Mouse (Mus musculus) gastrocnemius, adult 8-10 months (tissue): Measurements from ENCODE around the gene Fibp. TPM values are rescaled to one million over a fixed set of nuclear protein-coding genes. Genes with fewer than 3 reads are reported as not detected.

ENCODE experiments used
- DNase-seq, 2 experiments: peaks; one replicate each; pipeline ENCODE4 v3.0.0; 2022; ENCODE audit warnings: low spot score in 2 of 2
- total RNA-seq, 4 experiments: library from RNA; stranded (reverse); gene quantifications; 2 replicates each; pipeline ENCODE4 v1.2.4; 2022

Fibp gene
- total RNA-seq = 10 to 100 TPM; 29.2 to 35.1 (median 32.8) TPM

GRCm38 (mm10) chr19:5460465-5460911 is at the start of gene Fibp:
Fibp (plus strand) TSS chr19:5460615.
- DNase-seq = peak; percentile 77 to 82

- no peak for DNase-seq
Measured at GRCm38 (mm10) chr19:5410641-5411040, 49.8 kb upstream of the Fibp start.

- DNase-seq = peak; percentile 49 to 62
Measured at GRCm38 (mm10) chr19:5411961-5412360, 48.5 kb upstream of the Fibp start.

GRCm38 (mm10) chr19:5413840-5414239 is 46.6 kb upstream of the Fibp start:
- no peak for DNase-seq

GRCm38 (mm10) chr19:5414534-5414957 is 45.9 kb upstream of the Fibp start:
- DNase-seq = peak; percentile 50 to 51

- no peak for DNase-seq
Measured at GRCm38 (mm10) chr19:5418750-5419466, 41.5 kb upstream of the Fibp start.

GRCm38 (mm10) chr19:5419630-5420029 is 40.8 kb upstream of the Fibp start:
- no peak for DNase-seq

GRCm38 (mm10) chr19:5420579-5420978 is 39.8 kb upstream of the Fibp start:
- DNase-seq = no peak

GRCm38 (mm10) chr19:5421784-5422183 is 38.6 kb upstream of the Fibp start:
- DNase-seq = peak in 1 of 2 experiments; percentile 38

- DNase-seq = peak in 1 of 2 experiments; percentile 22
Measured at GRCm38 (mm10) chr19:5422267-5422666, 38.1 kb upstream of the Fibp start.

- DNase-seq = peak in 1 of 2 experiments; percentile 4
Measured at GRCm38 (mm10) chr19:5422895-5423443, 37.4 kb upstream of the Fibp start.

- no peak for DNase-seq
Measured at GRCm38 (mm10) chr19:5423561-5423960, 36.9 kb upstream of the Fibp start.

- peak; percentile 59 to 76 for DNase-seq
Measured at GRCm38 (mm10) chr19:5424092-5424781, 36.2 kb upstream of the Fibp start.

GRCm38 (mm10) chr19:5424782-5425741 is 35.4 kb upstream of the Fibp start, which contains the start of the genes Drap1 and AI837181:
Drap1 (minus strand) TSS chr19:5424979.
AI837181 (plus strand) TSS chr19:5425144.
- peak; percentile 86 to 89 for DNase-seq

GRCm38 (mm10) chr19:5425906-5426565 is 34.4 kb upstream of the Fibp start:
- no peak for DNase-seq

- DNase-seq = no peak
Measured at GRCm38 (mm10) chr19:5426640-5427290, 33.6 kb upstream of the Fibp start.

- no peak for DNase-seq
Measured at GRCm38 (mm10) chr19:5428083-5428482, 32.3 kb upstream of the Fibp start.

- no peak for DNase-seq
Measured at GRCm38 (mm10) chr19:5429219-5429618, 31.2 kb upstream of the Fibp start.

- peak; percentile 57 to 76 for DNase-seq
Measured at GRCm38 (mm10) chr19:5429806-5430205, 30.6 kb upstream of the Fibp start.

GRCm38 (mm10) chr19:5430408-5430807 is 30.0 kb upstream of the Fibp start:
- DNase-seq = no peak
